Mouse (Mus musculus): ENCODE data around the gene Stpg3. TPM values are rescaled to one million over a fixed set of nuclear protein-coding genes. Genes with fewer than 3 reads are reported as not detected.

The Stpg3 gene
- polyA plus RNA-seq (2012; rRNA removed) = not detected in 2 replicates

DNA sequence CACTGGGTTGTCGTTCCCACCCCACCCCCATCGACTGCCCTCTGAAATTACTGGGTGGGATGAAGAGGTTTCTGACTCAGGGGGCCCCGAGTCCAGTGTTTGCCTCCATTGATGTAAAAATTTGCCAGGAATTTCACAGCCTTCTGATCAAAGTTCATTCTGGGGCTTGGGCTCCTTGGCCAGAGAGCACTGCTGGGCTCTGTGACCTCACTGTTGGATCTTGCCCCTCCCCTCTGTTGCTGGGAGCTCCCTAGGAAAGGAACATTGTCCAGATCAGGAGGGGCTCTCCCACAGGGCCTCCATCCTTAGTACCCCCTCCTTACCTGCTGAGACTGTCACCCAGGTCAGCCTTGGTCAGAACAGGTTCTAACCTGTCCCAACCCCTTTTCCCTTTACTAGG, at the start of gene Stpg3:
Gene Stpg3 (minus strand): TSS at position 194 of the 400 bp plus-strand sequence.

DNA sequence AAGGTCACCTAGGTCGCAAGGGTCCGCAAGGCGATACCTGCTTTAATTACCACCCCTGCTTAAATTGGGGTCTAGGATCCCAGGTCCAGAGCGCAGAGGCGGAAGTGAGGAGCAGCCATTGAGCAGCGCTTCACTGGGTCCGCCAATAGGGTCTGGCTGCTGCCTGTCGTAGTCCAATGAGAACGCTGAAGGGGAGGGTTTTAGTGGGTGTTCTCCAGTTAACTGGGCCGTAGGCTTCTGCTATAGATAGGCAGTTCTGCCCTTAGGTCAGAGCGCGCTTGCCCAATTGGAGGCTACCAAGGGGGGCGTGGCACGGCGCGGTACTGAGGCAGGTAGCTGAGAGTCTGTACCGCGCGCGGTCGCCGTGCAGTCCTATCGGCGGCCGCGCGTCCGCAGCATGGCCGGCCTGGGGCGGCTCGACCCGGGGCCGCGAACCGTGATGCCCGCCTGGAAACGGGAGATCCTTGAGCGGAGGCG, 47.9 kb upstream of the Stpg3 start, which contains the start of gene Tprn:
Gene Tprn (plus strand): TSS at position 328 of the 477 bp plus-strand sequence.

DNA sequence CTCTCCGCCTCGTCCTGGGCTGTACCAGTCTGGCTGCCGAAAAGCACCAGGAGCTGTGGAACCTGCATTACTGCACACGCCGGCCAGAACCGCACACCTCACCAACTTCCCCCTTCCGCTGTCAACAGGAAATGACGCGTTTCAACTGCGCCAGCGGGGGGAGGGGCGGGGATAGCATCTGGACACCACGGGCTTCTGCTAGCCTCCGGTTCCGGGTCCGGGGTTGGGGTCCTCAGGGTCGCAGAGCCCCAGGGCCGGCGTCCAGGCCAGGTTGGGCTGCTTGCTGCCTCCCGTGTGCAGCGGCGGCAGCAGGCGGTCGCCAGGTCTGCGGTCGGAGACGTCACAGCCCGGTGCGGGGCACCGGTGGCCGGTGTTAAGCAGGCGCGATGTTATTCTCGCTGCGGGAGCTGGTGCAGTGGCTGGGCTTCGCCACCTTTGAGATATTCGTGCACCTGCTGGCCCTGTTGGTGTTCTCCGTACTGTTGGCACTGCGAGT, 40.9 kb upstream of the Stpg3 start, which contains the start of gene Tmem203:
Gene Tmem203 (plus strand): TSS at position 156 of the 496 bp plus-strand sequence.

DNA sequence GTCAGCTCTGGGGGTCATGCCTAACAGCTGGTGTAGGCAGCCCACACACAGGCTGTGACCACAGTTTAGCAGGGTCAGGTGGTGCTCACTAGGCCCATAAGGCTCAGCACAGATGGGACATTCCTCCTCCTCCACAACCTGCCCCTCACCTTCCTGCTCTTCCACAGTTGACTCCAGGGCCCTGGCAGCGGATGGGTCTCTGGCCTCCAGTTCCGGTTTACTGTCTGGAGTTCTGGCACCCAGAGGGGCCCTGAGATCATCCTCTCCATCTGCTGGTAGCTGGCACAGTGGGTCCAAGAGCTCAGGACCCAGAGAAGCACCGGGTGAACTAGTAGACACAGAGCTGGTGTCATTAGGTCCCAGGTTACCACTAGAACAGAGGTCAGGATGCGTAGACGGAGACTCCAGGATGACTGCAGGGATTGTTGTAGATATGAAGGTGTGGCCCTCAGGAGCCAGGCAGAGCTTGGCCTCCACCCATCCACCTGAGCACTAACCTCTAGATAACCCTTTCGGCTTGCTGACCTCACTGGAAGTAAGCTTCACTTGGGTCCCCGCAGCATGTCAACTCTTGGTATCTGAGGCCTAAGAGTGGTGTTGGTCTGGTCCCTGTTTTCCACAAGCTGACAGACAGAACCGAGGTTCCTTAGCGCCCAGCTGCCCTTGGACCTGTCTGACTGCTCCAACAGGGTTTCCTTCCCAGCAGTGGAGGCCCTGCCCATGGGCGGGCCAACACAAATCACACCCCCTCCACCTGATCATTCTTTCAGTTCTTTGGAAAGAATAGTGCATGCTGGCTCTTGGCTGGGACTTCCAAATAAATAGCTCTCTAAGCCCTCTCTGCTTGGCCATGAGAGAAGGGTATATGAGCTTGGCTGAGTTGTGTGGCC, 32.0 kb upstream of the Stpg3 start, which contains the start of gene AL732309.1:
Gene AL732309.1 (minus strand): TSS at position 681 of the 890 bp plus-strand sequence.

DNA sequence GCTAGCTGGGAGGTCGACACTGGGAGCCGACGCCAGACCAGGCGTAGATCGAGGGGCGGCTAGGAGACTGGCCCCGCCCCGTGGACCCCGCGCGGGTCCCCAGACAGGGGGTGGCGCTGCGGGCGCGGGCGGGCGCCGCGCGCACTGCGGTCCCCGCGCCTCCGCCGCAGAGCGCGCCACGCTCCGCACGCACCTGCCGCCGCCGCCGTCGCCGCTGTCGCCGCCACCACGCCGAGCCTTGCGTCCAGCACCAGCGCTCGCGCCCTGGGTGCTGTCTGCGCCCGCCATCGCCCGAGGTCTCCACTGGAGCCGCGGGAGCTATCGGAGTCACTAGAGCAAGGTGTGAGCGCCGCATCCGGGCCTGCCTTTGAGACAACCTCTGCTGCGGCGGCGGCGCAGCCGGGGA, 27.7 kb upstream of the Stpg3 start, which contains the start of the genes Rnf208 and Cysrt1:
Gene Rnf208 (plus strand): TSS at position 155 of the 406 bp plus-strand sequence.
Gene Cysrt1 (minus strand): TSS at position 352 of the 406 bp plus-strand sequence.

DNA sequence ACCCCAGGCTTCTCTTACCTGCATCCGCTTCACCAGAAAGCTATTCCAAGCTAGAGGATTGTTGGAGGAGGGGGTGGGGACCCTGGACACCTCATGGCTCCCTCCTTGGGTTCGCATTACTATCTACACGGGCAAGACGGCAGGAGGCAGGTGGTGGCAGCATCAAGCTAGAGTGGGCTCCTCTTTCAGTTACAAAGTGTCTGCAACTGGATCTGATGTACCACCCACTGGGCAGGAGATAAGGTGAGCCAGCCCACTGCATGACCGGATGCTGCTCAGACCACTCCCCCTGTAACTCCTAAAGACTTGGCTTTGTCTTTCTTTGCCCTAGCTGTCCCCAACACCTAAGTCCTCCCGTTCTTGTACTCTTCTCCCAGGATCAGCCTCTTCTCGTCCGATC, 22.2 kb upstream of the Stpg3 start, which contains the start of gene Rnf224:
Gene Rnf224 (minus strand): TSS at position 174 of the 400 bp plus-strand sequence.

DNA sequence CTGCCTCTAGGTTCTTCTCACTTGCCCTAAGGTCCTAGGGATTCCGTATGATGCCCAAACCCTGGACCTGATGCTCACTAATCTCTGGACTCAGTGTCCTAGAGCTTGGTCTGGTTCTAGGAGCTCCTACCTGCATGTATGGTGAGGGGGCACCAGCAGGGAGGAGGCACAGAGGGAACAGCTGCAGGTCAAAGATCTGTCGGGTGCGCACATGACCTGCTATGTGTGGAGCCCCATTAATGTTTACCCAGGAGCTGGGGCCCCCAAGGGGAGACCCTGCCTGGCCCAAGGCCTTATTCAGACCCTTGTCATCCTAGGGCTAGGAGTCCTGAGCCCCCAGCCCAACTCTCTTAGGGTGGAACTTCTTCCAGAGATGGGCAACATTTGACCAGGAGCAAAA, 19.6 kb upstream of the Stpg3 start, which contains the start of gene Slc34a3:
Gene Slc34a3 (minus strand): TSS at position 315 of the 400 bp plus-strand sequence.

DNA sequence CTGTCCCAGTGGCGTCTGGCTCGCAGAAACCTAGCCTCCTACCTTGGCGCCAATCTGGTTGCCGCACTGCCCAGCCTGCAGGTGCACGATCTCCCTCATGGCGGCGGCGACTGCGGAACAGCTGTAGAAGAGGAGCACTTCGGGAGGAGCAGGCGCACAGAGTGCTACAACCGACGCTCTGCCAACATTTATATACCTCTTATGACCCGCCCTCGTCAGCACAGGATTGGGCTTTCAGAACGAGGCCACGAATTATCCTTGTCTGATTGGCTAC, 10.0 kb upstream of the Stpg3 start, which contains the start of gene Tubb4b:
Gene Tubb4b (minus strand): TSS at position 211 of the 274 bp plus-strand sequence.

DNA sequence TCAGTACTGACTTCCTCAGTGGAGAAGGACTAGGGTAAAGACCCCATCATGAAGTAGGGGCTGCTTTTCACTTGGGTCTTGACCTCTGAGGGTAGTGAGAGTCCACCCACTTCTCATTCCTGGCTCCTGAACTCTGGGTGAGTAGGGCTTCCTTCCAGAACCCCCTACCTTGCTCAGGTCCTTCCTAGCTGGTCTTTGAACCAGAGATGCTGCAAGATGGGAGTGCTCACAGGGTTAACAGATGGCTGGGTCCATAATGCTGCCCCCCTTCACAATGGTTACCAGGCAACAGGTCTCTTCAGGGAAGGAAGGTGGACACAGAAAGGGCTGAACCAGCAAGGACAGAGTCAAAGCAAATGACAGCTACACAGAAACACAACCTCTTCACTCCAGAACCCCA, 4.0 kb upstream of the Stpg3 start, which contains the start of gene Fam166a:
Gene Fam166a (plus strand): TSS at position 301 of the 400 bp plus-strand sequence.

DNA sequence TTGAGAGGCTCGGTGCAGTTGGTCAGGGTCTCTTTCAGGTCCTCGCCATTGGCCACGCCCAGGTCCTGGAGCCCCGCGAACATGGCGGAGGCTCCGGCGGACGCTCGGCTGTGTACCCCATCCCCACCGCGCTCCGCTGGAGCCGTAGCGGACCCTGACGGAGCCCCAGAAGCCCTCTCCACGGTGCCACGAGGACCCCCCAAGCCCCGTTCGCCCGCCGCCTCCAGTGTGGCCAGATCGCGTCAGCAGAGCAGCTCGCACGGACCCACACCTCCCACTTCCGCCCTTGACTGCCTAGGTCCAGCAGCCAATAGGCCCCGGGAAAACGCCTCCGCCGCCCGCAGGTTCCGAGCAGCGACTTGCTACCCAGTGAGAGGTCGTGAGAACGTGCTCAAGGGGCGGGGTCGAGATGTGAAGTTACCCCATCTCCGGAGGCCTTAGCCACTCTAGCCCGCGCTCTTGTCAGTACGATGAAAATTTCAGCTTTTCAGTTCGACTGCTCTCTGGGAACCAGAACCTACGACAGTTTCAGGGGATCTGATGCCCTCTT, 3.2 kb downstream of the Stpg3 start, which contains the start of gene Nelfb:
Gene Nelfb (minus strand): TSS at position 369 of the 550 bp plus-strand sequence.

DNA sequence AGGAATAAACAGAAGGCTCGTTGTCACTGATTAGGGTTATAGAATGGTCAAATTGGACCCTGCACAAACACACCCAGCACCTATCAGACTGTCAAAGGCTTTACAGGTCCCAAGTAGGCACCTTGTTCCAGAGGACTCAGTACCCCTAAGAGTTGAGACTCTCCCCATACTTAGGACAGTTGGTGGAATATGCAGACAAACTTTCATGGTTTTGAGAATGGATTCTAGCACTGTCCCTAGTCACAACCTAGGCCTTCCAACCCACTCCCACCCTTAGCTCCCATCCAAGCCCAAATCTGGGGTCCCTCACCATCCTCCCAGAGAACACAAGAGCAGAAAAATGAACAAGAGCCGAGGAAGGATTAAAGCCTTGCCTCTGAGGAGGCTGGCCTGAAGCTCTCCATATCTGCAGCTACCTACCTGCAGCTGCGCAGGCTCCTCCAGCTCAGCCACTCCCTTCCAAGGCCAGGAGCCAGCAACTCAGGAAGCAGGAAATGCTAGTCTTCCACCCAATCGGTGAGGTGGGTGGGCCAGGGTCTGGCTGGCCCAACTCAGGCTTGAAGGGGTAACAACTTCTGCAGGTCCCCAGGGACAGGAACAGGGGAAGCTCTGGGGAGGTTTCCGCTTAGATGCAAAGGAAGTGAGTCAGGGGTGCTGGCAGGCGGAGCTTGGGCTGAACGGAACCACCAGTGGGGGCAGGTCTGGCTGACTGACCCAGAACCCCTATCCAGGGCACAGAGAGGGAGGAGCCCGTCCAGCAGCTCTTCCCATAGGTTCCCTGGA, 18.1 kb downstream of the Stpg3 start, which contains the start of gene Tor4a:
Gene Tor4a (minus strand): TSS at position 715 of the 783 bp plus-strand sequence.

DNA sequence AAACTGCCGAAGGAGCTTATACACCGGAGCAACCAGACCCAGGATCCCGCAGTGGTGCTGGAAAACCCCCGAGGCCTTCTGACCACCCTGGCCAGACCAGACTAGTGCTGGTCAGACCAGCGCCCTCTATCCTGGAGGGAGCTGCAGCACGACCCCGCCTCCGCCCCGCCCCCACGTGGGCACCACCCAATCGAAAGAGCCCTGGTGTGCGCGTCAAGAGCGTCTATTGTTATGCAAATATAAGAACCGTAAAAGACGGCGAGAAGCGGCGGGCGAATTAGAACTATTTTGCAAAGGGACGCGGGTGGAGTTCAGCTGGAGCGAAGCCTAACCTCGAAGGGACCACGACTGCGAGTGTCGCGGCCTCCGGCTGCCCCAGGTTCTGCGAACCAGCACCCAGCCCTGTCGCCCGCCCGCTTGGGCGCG, 33.9 kb downstream of the Stpg3 start, which contains the start of gene Nrarp:
Gene Nrarp (plus strand): TSS at position 281 of the 426 bp plus-strand sequence.

Other genes with a start within 250 kb of the Stpg3 start
- 22.5 and 24.2 TPM in 2 replicates for gene Mrpl41, start 239.5 kb downstream of the Stpg3 start, polyA plus RNA-seq (2012; rRNA removed)
- 15.7 and 21.7 TPM in 2 replicates for gene Pnpla7, start 238.6 kb downstream of the Stpg3 start, polyA plus RNA-seq (2012; rRNA removed)
- gene Nsmf, start 160.3 kb downstream of the Stpg3 start, polyA plus RNA-seq (2012; rRNA removed) = 281 and 345 TPM in 2 replicates
- gene Entpd8, start 134.3 kb downstream of the Stpg3 start, polyA plus RNA-seq (2012; rRNA removed) = 0.81 and 1.6 TPM in 2 replicates
- 1.9 and 3.4 TPM in 2 replicates for gene Noxa1, start 119.5 kb downstream of the Stpg3 start, polyA plus RNA-seq (2012; rRNA removed)
- 16.0 and 20.1 TPM in 2 replicates for gene Nrarp, start 33.9 kb downstream of the Stpg3 start, polyA plus RNA-seq (2012; rRNA removed)
- 91.7 and 92.6 TPM in 2 replicates for gene Tor4a, start 17.8 kb downstream of the Stpg3 start, polyA plus RNA-seq (2012; rRNA removed)
- 54.5 and 59.1 TPM in 2 replicates for gene Nelfb, start 3.1 kb downstream of the Stpg3 start, polyA plus RNA-seq (2012; rRNA removed)
- gene Fam166a, start 4.1 kb upstream of the Stpg3 start, polyA plus RNA-seq (2012; rRNA removed) = 0.18 and 0.40 TPM in 2 replicates
- 582 and 710 TPM in 2 replicates for gene Tubb4b, start 10.1 kb upstream of the Stpg3 start, polyA plus RNA-seq (2012; rRNA removed)
- gene Slc34a3, start 19.7 kb upstream of the Stpg3 start, polyA plus RNA-seq (2012; rRNA removed) = not detected in 2 replicates
- 0.10 TPM in 1 of 2 replicates, not detected in the other for gene Rnf224, start 22.1 kb upstream of the Stpg3 start, polyA plus RNA-seq (2012; rRNA removed)
- gene Rnf208, start 27.6 kb upstream of the Stpg3 start, polyA plus RNA-seq (2012; rRNA removed) = 27.2 and 28.5 TPM in 2 replicates
- 1.6 and 1.7 TPM in 2 replicates for gene Cysrt1, start 27.8 kb upstream of the Stpg3 start, polyA plus RNA-seq (2012; rRNA removed)
- gene AL732309.1, start 32.2 kb upstream of the Stpg3 start, polyA plus RNA-seq (2012; rRNA removed) = 31.6 and 35.4 TPM in 2 replicates
- 85.0 and 109 TPM in 2 replicates for gene Tmem203, start 40.8 kb upstream of the Stpg3 start, polyA plus RNA-seq (2012; rRNA removed)
- 30.9 and 32.4 TPM in 2 replicates for gene Tprn, start 48.0 kb upstream of the Stpg3 start, polyA plus RNA-seq (2012; rRNA removed)
- gene Ssna1, start 57.8 kb upstream of the Stpg3 start, polyA plus RNA-seq (2012; rRNA removed) = 85.4 and 91.9 TPM in 2 replicates
- gene Anapc2, start 57.8 kb upstream of the Stpg3 start, polyA plus RNA-seq (2012; rRNA removed) = 112 and 124 TPM in 2 replicates
- gene Tmem210, start 73.5 kb upstream of the Stpg3 start, polyA plus RNA-seq (2012; rRNA removed) = 0.51 and 0.55 TPM in 2 replicates
- gene Lrrc26, start 75.3 kb upstream of the Stpg3 start, polyA plus RNA-seq (2012; rRNA removed) = 37.9 and 39.1 TPM in 2 replicates
- gene Grin1, start 104.5 kb upstream of the Stpg3 start, polyA plus RNA-seq (2012; rRNA removed) = 1.1 and 1.7 TPM in 2 replicates
- gene Man1b1, start 117.7 kb upstream of the Stpg3 start, polyA plus RNA-seq (2012; rRNA removed) = 9.7 and 12.0 TPM in 2 replicates
- gene Dpp7, start 141.7 kb upstream of the Stpg3 start, polyA plus RNA-seq (2012; rRNA removed) = 50.5 and 59.0 TPM in 2 replicates
- 59.3 and 63.2 TPM in 2 replicates for gene Uap1l1, start 151.0 kb upstream of the Stpg3 start, polyA plus RNA-seq (2012; rRNA removed)
- 16.5 and 18.1 TPM in 2 replicates for gene Sapcd2, start 157.7 kb upstream of the Stpg3 start, polyA plus RNA-seq (2012; rRNA removed)
- gene Entpd2, start 181.2 kb upstream of the Stpg3 start, polyA plus RNA-seq (2012; rRNA removed) = 33.0 and 33.1 TPM in 2 replicates
- gene Npdc1, start 184.7 kb upstream of the Stpg3 start, polyA plus RNA-seq (2012; rRNA removed) = 300 and 413 TPM in 2 replicates
- gene Fut7, start 208.6 kb upstream of the Stpg3 start, polyA plus RNA-seq (2012; rRNA removed) = 0.38 and 0.46 TPM in 2 replicates
- 54.2 and 56.6 TPM in 2 replicates for gene Abca2, start 214.1 kb upstream of the Stpg3 start, polyA plus RNA-seq (2012; rRNA removed)
- gene Clic3, start 242.2 kb upstream of the Stpg3 start, polyA plus RNA-seq (2012; rRNA removed) = 36.3 and 57.3 TPM in 2 replicates
- gene Paxx, start 246.5 kb upstream of the Stpg3 start, polyA plus RNA-seq (2012; rRNA removed) = 87.0 and 99.6 TPM in 2 replicates

Measured in ovary, adult 2 months (tissue).